Mouse (Mus musculus): ENCODE measurements around the gene Nutm2. TPM values are rescaled to one million over a fixed set of nuclear protein-coding genes. Genes with fewer than 3 reads are reported as not detected.

Gene Nutm2
- not detected in 2 replicates for polyA plus RNA-seq (2014; fragmentation: Nextera tagmentation; extraction: Ambion mirVana)

DNA sequence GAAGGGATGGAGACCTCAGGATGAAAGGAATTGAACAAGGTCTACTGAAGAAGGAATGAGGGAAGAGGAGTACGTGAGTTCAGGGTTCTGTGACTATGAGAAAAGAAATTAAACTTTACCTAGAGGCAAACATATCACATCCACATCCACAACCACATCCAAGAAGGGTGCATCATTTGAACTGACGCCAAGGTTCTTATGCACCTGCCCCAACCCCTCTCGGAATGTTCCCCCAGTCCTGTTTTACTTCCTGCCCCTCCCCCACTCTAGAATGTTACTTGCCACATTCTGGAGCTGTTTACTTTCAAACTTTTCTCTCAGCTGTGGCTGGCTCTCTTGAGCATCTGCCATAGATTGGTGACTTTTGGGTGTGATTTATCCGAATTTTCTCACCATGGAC, at the start of gene Nutm2:
Gene Nutm2 (plus strand): TSS at position 301 of the 400 bp plus-strand sequence.
- 69% methylated on average over 4 of the region's 4 CpGs for WGBS
- ATAC-seq (ENCODE audit: insufficient read depth) (no peak), DNase-seq (no peak)
- H3K4me2 ChIP-seq = no peak within 1 kb of the TSS
- H3K9ac ChIP-seq = no peak within 1 kb of the TSS
- H3K4me1 ChIP-seq (ENCODE audit: insufficient read depth) = no peaks in the 10 kb centered on the region
- no peak for TF ChIP-seq CTCF (IDR thresholded peaks at IDR 0.05; ENCODE audit: low read depth)
- H3K9me3 ChIP-seq (ENCODE audit: low read depth, low read length) = no peaks in the 10 kb centered on the region
- H3K4me3 ChIP-seq (ENCODE audit: low read depth, low read length) = no peak within 1 kb of the TSS
- no peak within 1 kb of the TSS for H3K27ac ChIP-seq (ENCODE audit: low read depth)
- H3K36me3 ChIP-seq (ENCODE audit: insufficient read depth) = no peaks in the 10 kb centered on the region
- H3K27me3 ChIP-seq (ENCODE audit: insufficient read depth, low read length) = no peaks in the 10 kb centered on the region

DNA sequence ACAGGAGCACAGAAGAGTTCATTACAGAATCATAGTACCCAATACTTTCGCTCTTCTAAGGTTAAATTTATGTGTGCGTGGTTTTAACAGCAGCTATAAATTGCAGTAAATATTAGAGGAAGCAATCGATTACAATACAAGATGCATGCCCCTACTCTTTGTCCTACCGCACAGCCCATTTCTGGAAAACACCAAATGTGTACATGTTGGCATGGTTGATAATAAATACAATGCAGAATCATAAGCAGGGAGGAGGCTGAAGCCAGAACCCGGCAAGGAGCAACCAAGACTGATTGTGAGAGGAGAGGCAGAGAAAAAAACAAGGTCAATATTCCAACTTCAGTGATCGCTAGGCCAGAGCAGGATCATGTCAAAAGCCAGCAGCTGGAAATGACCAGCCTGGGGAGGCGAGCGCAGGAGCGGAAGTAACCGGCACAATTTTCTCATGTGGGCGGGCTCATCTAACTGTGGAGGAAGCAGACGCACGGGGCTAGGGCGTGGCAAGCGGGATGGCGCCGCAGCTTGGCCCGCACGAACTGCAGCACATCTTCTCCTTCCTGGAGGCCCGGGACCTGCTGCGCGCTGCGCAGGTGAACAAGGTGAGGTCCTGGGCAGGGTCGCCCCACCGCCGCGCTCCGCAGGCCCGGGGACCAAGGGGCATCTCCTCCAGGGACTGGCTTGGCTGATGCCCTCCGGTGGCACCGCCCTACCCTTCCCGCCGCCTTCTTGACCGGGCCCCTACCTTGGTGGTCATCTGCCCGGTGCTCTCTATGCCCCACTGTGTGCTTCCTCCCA, 49.5 kb upstream of the Nutm2 start, which contains the start of gene Fbxw17:
Gene Fbxw17 (plus strand): TSS at position 476 of the 795 bp plus-strand sequence.
- H3K27ac ChIP-seq (ENCODE audit: low read depth) = peak within 1 kb of the TSS; percentile 26; the same call in 1 of the 2 replicates
- peak within 1 kb of the TSS; percentile 62 for H3K4me3 ChIP-seq (ENCODE audit: low read depth, low read length)
- no peak for TF ChIP-seq CTCF (IDR thresholded peaks at IDR 0.05; ENCODE audit: low read depth)
- ATAC-seq (ENCODE audit: insufficient read depth) (peak; percentile 97), DNase-seq (peak; percentile 90)
- H3K4me2 ChIP-seq = peak within 1 kb of the TSS; percentile 69
- WGBS = 12% methylated on average over 31 of the region's 35 CpGs
- peak within 1 kb of the TSS; percentile 71 for H3K9ac ChIP-seq
- H3K4me1 ChIP-seq (ENCODE audit: insufficient read depth) = no peaks in the 10 kb centered on the region
- H3K36me3 ChIP-seq (ENCODE audit: insufficient read depth) = peaks cover 18% of the 10 kb centered on the region
- no peaks in the 10 kb centered on the region for H3K9me3 ChIP-seq (ENCODE audit: low read depth, low read length)
- H3K27me3 ChIP-seq (ENCODE audit: insufficient read depth, low read length) = no peaks in the 10 kb centered on the region

DNA sequence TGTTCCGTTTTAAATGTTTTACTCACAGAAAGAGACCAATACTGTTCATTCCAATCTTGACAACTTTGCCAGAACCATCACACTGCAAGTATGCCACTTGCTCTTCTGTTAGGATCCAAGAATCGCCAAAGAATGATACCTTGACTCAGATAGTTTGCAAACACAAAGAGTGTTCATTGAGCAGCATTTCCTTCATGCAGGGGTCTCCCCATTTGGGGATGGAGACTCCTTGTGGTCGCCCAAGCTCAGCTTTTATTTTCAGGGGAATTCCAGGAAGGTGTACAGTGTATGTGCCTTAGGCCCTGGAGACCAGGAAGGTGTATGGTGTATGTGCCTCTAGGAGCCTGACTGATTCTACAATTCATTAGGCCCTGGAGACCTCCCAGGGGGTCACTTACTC, 48.7 kb upstream of the Nutm2 start:
- Histone ChIP-seq H3K27me3 (ENCODE audit: insufficient read depth, low read length) (no peaks in the 10 kb centered on the region), H3K36me3 (ENCODE audit: insufficient read depth) (peaks cover 26% of the 10 kb centered on the region), H3K4me3 (ENCODE audit: low read depth, low read length) (peak overlapping the region; percentile 62), H3K9me3 (ENCODE audit: low read depth, low read length) (no peaks in the 10 kb centered on the region), H3K4me1 (ENCODE audit: insufficient read depth) (no peaks in the 10 kb centered on the region), H3K9ac (peak overlapping the region; percentile 71), H3K4me2 (peak overlapping the region; percentile 69), H3K27ac (ENCODE audit: low read depth) (no peak overlapping the region)
- WGBS = 32% methylated on average over 3 of the region's 3 CpGs
- no peak; the same call in 1 of the 2 replicates for ATAC-seq (ENCODE audit: insufficient read depth)
- peak; percentile 27 for TF ChIP-seq CTCF (IDR thresholded peaks at IDR 0.05; ENCODE audit: low read depth)
- DNase-seq = peak; percentile 24

DNA sequence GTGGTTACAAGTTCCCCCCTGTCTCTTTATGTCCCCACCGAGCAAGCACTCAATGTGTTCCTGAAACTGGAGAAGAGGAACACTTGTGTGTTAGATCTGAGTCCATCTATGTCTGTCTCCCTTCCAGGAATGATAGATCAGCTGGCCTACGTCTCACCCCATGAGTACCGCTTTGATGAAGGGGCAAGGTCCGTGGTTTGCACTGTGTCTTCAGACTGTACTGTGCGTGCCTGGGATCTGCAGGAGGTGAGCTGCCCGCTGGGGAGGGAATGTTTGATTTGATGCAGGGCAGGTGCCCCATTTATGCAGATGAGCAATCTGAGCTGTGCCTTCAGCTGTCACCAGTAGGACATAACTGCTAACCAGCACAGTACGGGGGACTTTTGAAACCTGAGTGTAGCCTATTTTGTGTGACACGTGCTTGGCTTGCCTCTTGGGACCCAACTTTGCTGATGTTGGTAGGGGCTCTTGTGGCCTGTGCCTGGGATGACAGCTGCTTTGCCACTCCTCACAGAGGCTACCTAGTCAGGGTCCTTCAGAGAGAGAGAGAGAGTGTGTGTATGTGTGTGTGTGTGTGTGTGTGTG, 43.4 kb upstream of the Nutm2 start:
- WGBS = 85% methylated on average over 8 of the region's 8 CpGs
- Histone ChIP-seq H3K9ac (no peak overlapping the region), H3K36me3 (ENCODE audit: insufficient read depth) (peaks cover 77% of the 10 kb centered on the region), H3K4me2 (no peak overlapping the region), H3K4me1 (ENCODE audit: insufficient read depth) (no peaks in the 10 kb centered on the region), H3K27me3 (ENCODE audit: insufficient read depth, low read length) (no peaks in the 10 kb centered on the region), H3K27ac (ENCODE audit: low read depth) (no peak overlapping the region), H3K4me3 (ENCODE audit: low read depth, low read length) (no peak overlapping the region), H3K9me3 (ENCODE audit: low read depth, low read length) (no peaks in the 10 kb centered on the region)
- DNase-seq (no peak), ATAC-seq (ENCODE audit: insufficient read depth) (no peak)
- TF ChIP-seq CTCF (IDR thresholded peaks at IDR 0.05; ENCODE audit: low read depth) = no peak

DNA sequence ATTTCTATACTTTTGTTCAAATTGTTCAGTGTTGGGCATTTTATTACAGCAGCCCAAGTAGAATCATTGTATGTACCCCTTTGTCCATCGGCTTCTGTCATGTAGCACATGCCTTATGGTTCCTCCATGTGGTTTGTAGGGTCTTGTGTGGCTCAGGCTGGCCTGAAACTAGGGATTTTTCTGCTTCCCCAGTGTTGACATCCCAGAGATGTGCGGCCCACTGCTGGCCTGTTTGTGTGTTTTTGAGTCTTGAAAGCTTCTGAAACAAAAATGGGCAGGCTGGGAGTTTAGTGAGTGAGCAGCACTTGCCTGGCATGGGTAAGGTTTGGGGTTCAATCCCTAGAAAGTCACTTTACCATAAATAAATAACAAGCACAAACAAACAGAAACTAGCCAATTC, 42.6 kb upstream of the Nutm2 start:
- H3K4me3 ChIP-seq (ENCODE audit: low read depth, low read length) = no peak overlapping the region
- no peaks in the 10 kb centered on the region for H3K9me3 ChIP-seq (ENCODE audit: low read depth, low read length)
- no peak overlapping the region for H3K9ac ChIP-seq
- no peaks in the 10 kb centered on the region for H3K27me3 ChIP-seq (ENCODE audit: insufficient read depth, low read length)
- no peak overlapping the region for H3K4me2 ChIP-seq
- ATAC-seq (ENCODE audit: insufficient read depth) (no peak), DNase-seq (no peak)
- no peak for TF ChIP-seq CTCF (IDR thresholded peaks at IDR 0.05; ENCODE audit: low read depth)
- peaks cover 85% of the 10 kb centered on the region for H3K36me3 ChIP-seq (ENCODE audit: insufficient read depth)
- no peaks in the 10 kb centered on the region for H3K4me1 ChIP-seq (ENCODE audit: insufficient read depth)
- 94% methylated on average over 2 of the region's 2 CpGs for WGBS
- H3K27ac ChIP-seq (ENCODE audit: low read depth) = no peak overlapping the region

DNA sequence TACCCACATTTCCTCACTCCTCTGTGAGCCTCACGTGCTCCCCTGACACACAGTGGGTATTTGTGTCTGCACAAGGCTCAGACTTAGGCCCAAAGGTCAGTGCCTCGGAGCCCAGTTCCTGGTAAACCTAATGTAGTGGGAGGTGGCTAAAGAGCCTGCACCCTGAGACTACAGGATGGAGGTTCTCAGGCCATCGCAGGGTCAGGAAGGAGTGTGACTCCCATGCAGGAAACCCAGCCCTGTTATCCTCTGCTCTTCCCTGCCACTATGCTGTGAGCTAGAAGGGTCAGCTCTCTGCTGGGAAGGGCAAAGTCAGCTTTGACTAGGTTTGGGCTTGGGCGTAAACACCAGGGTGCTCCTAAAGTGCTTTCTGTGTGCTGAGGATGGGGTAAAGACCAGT, 40.4 kb upstream of the Nutm2 start:
- no peaks in the 10 kb centered on the region for H3K9me3 ChIP-seq (ENCODE audit: low read depth, low read length)
- no peak for TF ChIP-seq CTCF (IDR thresholded peaks at IDR 0.05; ENCODE audit: low read depth)

DNA sequence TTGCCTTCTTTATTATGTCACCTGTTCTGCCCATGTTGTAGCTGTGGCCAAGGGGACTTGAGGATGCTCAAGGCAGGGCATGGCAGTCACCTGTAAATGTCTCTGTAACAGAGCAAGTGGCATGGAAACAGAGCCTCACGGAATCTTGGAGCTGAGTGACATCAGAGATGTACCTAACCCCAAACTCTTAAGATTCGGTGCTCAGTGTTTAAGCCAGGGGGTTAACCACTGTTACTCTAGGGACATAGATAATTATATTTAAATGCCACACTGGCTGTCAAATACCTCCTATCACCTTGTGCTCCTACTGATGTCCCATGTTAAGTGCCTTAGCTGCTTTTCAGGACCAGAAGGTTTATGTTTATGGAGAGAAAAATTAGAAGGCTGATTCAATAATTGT, 23.3 kb upstream of the Nutm2 start, which contains the start of gene Gm47429:
Gene Gm47429 (minus strand): TSS at position 101 of the 400 bp plus-strand sequence.
- Histone ChIP-seq H3K4me2 (no peak within 1 kb of the TSS), H3K9ac (no peak within 1 kb of the TSS), H3K27ac (ENCODE audit: low read depth) (no peak within 1 kb of the TSS), H3K27me3 (ENCODE audit: insufficient read depth, low read length) (no peaks in the 10 kb centered on the region), H3K9me3 (ENCODE audit: low read depth, low read length) (no peaks in the 10 kb centered on the region), H3K4me3 (ENCODE audit: low read depth, low read length) (no peak within 1 kb of the TSS), H3K36me3 (ENCODE audit: insufficient read depth) (no peaks in the 10 kb centered on the region), H3K4me1 (ENCODE audit: insufficient read depth) (no peaks in the 10 kb centered on the region)
- TF ChIP-seq CTCF (IDR thresholded peaks at IDR 0.05; ENCODE audit: low read depth) = no peak
- ATAC-seq (ENCODE audit: insufficient read depth) = no peak
- WGBS = 76% methylated on average over 2 of the region's 2 CpGs
- DNase-seq = no peak

More for the DNA sequence above, 40.4 kb upstream of the Nutm2 start:
- Histone ChIP-seq H3K4me1 (ENCODE audit: insufficient read depth) (no peaks in the 10 kb centered on the region), H3K4me2 (no peak overlapping the region), H3K36me3 (ENCODE audit: insufficient read depth) (peaks cover 93% of the 10 kb centered on the region), H3K27ac (ENCODE audit: low read depth) (no peak overlapping the region), H3K4me3 (ENCODE audit: low read depth, low read length) (no peak overlapping the region), H3K9ac (no peak overlapping the region), H3K27me3 (ENCODE audit: insufficient read depth, low read length) (no peaks in the 10 kb centered on the region)
- DNase-seq = no peak
- WGBS = 79% methylated on average over 4 of the region's 4 CpGs
- no peak; the same call in 1 of the 2 replicates for ATAC-seq (ENCODE audit: insufficient read depth)

Data from lung, embryonic 14.5 days (tissue).